Mouse (Mus musculus): ENCODE data around the gene Kif9. TPM values are rescaled to one million over a fixed set of nuclear protein-coding genes. Genes with fewer than 3 reads are reported as not detected.
A peak's percentile ranks its signal among the peaks of the same experiment; 100 is the strongest.

Kif9 gene
- polyA plus RNA-seq, 1 experiment from 2014 or later, result 1.6 TPM

GRCm38 (mm10) chr9:110530650-110531049 is 53.9 kb downstream of the Kif9 start:
- no peaks in the 10 kb centered on the region for H3K27me3 ChIP-seq
- H3K36me3 ChIP-seq, result peaks cover 6% of the 10 kb centered on the region; the same call in 1 of the 2 replicates
- no peak overlapping the region for H3K27ac ChIP-seq
- no peak overlapping the region for H3K9ac ChIP-seq (replicated peaks)
- H3K4me1 ChIP-seq (replicated peaks), result peaks cover 21% of the 10 kb centered on the region
- 75% methylated on average over 3 of the region's 3 CpGs for WGBS
- no peaks in the 10 kb centered on the region for H3K9me3 ChIP-seq
- no peak for ATAC-seq (ENCODE audit: insufficient number of reproducible peaks, insufficient read depth, low FRiP score, low TSS enrichment, low read depth)
- peak overlapping the region; percentile 83; the same call in 1 of the 2 replicates for H3K4me2 ChIP-seq
- no peak overlapping the region for H3K4me3 ChIP-seq (replicated peaks)

DNA sequence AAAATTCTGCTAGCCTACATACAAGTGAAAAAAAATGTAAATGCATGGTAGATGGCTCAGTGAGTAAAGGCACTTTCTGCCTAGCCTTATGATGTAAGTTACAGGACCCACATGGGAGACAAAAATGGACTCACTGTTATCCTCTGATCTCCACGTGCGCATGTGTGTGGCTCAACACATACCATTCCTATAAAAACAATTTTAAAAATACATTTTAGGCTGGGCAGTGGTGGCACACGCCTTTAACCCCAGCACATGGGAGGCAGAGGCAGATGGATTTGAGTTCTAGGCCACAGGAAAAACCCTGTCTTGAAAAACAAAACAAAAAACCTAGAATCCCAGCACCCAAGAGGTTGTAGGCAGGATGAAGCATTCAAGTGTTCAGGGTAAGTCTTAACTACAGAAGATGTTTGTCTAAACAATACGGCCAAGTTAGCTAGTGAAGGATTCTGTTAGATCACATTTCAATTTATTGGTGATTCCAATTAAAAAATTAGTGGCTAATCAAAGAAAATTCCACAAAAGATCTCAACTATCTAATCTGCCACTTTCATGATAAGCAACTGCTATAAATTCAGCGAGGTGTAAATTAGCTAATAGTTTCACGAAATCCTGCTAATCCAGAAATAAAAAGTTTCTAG is 54.5 kb downstream of the Kif9 start:
- Histone ChIP-seq H3K27me3 (no peaks in the 10 kb centered on the region), H3K4me3 (replicated peaks) (peak overlapping the region; percentile 98), H3K27ac (peak overlapping the region; percentile 100; the same call in 1 of the 2 replicates), H3K4me1 (replicated peaks) (peaks cover 21% of the 10 kb centered on the region), H3K9me3 (no peaks in the 10 kb centered on the region), H3K36me3 (peaks cover 12% of the 10 kb centered on the region; the same call in 1 of the 2 replicates), H3K9ac (replicated peaks) (no peak overlapping the region), H3K4me2 (peak overlapping the region; percentile 83)
- ATAC-seq (ENCODE audit: insufficient number of reproducible peaks, insufficient read depth, low FRiP score, low TSS enrichment, low read depth), result no peak
- WGBS, result 25% methylated on average over 6 of the region's 6 CpGs

GRCm38 (mm10) chr9:110531914-110532489 is 55.2 kb downstream of the Kif9 start:
- Histone ChIP-seq H3K36me3 (peaks cover 17% of the 10 kb centered on the region), H3K4me3 (replicated peaks) (peak overlapping the region; percentile 98), H3K4me2 (peak overlapping the region; percentile 83), H3K4me1 (replicated peaks) (peaks cover 21% of the 10 kb centered on the region), H3K27ac (peak overlapping the region; percentile 100), H3K9ac (replicated peaks) (peak overlapping the region; percentile 99), H3K27me3 (no peaks in the 10 kb centered on the region), H3K9me3 (no peaks in the 10 kb centered on the region)
- ATAC-seq (ENCODE audit: insufficient number of reproducible peaks, insufficient read depth, low FRiP score, low TSS enrichment, low read depth), result peak; percentile 99
- 0% methylated on average over 42 of the region's 53 CpGs for WGBS

GRCm38 (mm10) chr9:110532538-110533291 is 56.0 kb downstream of the Kif9 start, which contains the start of gene Setd2:
TSS of gene Setd2 (plus strand) at chr9:110532597.
- H3K4me2 ChIP-seq, result peak within 1 kb of the TSS; percentile 83
- peak within 1 kb of the TSS; percentile 100 for H3K27ac ChIP-seq
- H3K9ac ChIP-seq (replicated peaks), result peak within 1 kb of the TSS; percentile 99
- no peaks in the 10 kb centered on the region for H3K27me3 ChIP-seq
- WGBS, result under 1% methylated on average over 74 of the region's 109 CpGs
- H3K36me3 ChIP-seq, result peaks cover 17% of the 10 kb centered on the region
- H3K9me3 ChIP-seq, result no peaks in the 10 kb centered on the region
- ATAC-seq (ENCODE audit: insufficient number of reproducible peaks, insufficient read depth, low FRiP score, low TSS enrichment, low read depth), result no peak; the same call in none of the 2 replicates
- H3K4me3 ChIP-seq (replicated peaks), result peak within 1 kb of the TSS; percentile 98
- peaks cover 21% of the 10 kb centered on the region for H3K4me1 ChIP-seq (replicated peaks)

- H3K27me3 ChIP-seq, result no peaks in the 10 kb centered on the region
- H3K4me3 ChIP-seq (replicated peaks), result peak overlapping the region; percentile 98
- H3K4me2 ChIP-seq, result peak overlapping the region; percentile 83
- WGBS, result 43% methylated on average over 5 of the region's 5 CpGs
- H3K9ac ChIP-seq (replicated peaks), result peak overlapping the region; percentile 99
- H3K9me3 ChIP-seq, result no peaks in the 10 kb centered on the region
- H3K36me3 ChIP-seq, result peaks cover 21% of the 10 kb centered on the region
- H3K4me1 ChIP-seq (replicated peaks), result peaks cover 21% of the 10 kb centered on the region
- no peak for ATAC-seq (ENCODE audit: insufficient number of reproducible peaks, insufficient read depth, low FRiP score, low TSS enrichment, low read depth)
- no peak overlapping the region; the same call in 1 of the 2 replicates for H3K27ac ChIP-seq
Observed at GRCm38 (mm10) chr9:110533645-110534044, 56.9 kb downstream of the Kif9 start.

DNA sequence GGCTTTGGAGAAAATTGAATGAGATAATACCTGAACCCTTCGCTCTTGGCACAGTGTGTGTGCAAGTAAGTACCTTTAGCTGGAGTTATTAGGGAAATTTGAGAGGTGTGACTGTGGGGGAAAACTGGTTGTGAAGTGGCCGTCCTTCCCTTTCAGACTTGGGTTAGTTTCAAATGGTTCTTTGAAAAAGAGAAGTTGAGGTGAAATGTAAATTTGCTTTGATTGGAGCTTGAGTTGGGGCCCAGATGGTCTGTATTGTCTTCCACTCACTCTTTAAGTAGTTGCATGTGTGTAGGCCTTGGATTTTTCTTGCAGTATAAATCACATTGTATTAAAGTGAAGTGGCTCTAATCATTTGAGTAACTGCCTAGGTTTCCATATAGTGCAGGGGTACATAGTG is 58.4 kb downstream of the Kif9 start:
- peaks cover 24% of the 10 kb centered on the region for H3K36me3 ChIP-seq

GRCm38 (mm10) chr9:110536636-110537035 is 59.9 kb downstream of the Kif9 start:
- WGBS, result 93% methylated on average over 2 of the region's 2 CpGs
- Histone ChIP-seq H3K27me3 (no peaks in the 10 kb centered on the region), H3K27ac (no peak overlapping the region), H3K4me1 (replicated peaks) (peaks cover 18% of the 10 kb centered on the region), H3K4me2 (no peak overlapping the region), H3K9me3 (no peaks in the 10 kb centered on the region), H3K9ac (replicated peaks) (no peak overlapping the region), H3K36me3 (peaks cover 24% of the 10 kb centered on the region), H3K4me3 (replicated peaks) (no peak overlapping the region)
- no peak for ATAC-seq (ENCODE audit: insufficient number of reproducible peaks, insufficient read depth, low FRiP score, low TSS enrichment, low read depth)

More for the DNA sequence above, 58.4 kb downstream of the Kif9 start:
- ATAC-seq (ENCODE audit: insufficient number of reproducible peaks, insufficient read depth, low FRiP score, low TSS enrichment, low read depth), result no peak
- Histone ChIP-seq H3K27ac (no peak overlapping the region), H3K4me2 (peak overlapping the region; percentile 83), H3K9me3 (no peaks in the 10 kb centered on the region), H3K27me3 (no peaks in the 10 kb centered on the region), H3K9ac (replicated peaks) (no peak overlapping the region), H3K4me1 (replicated peaks) (peaks cover 21% of the 10 kb centered on the region), H3K4me3 (replicated peaks) (no peak overlapping the region)
- WGBS, result 73% methylated on average over 2 of the region's 2 CpGs

- no peak overlapping the region for H3K27ac ChIP-seq
- no peaks in the 10 kb centered on the region for H3K9me3 ChIP-seq
- H3K36me3 ChIP-seq, result peaks cover 29% of the 10 kb centered on the region
- no peaks in the 10 kb centered on the region for H3K27me3 ChIP-seq
- no peak overlapping the region for H3K4me2 ChIP-seq
- no peak overlapping the region for H3K4me3 ChIP-seq (replicated peaks)
- ATAC-seq (ENCODE audit: insufficient number of reproducible peaks, insufficient read depth, low FRiP score, low TSS enrichment, low read depth), result no peak
- no peak overlapping the region for H3K9ac ChIP-seq (replicated peaks)
- H3K4me1 ChIP-seq (replicated peaks), result peaks cover 18% of the 10 kb centered on the region
Observed at GRCm38 (mm10) chr9:110538511-110538910, 61.8 kb downstream of the Kif9 start.

- no peak overlapping the region for H3K4me2 ChIP-seq
- H3K9ac ChIP-seq (replicated peaks), result no peak overlapping the region
- WGBS, result 89% methylated on average over 4 of the region's 4 CpGs
- H3K27me3 ChIP-seq, result no peaks in the 10 kb centered on the region
- no peak for ATAC-seq (ENCODE audit: insufficient number of reproducible peaks, insufficient read depth, low FRiP score, low TSS enrichment, low read depth)
- no peak overlapping the region for H3K27ac ChIP-seq
- H3K9me3 ChIP-seq, result no peaks in the 10 kb centered on the region
- H3K4me3 ChIP-seq (replicated peaks), result no peak overlapping the region
- no peaks in the 10 kb centered on the region for H3K4me1 ChIP-seq (replicated peaks)
- H3K36me3 ChIP-seq, result peaks cover 12% of the 10 kb centered on the region; the same call in 1 of the 2 replicates
Observed at GRCm38 (mm10) chr9:110541988-110542387, 65.2 kb downstream of the Kif9 start.

- WGBS, result 98% methylated on average over 19 of the region's 19 CpGs
- Histone ChIP-seq H3K36me3 (peaks cover 63% of the 10 kb centered on the region), H3K4me1 (replicated peaks) (no peaks in the 10 kb centered on the region), H3K9me3 (no peaks in the 10 kb centered on the region), H3K9ac (replicated peaks) (no peak overlapping the region), H3K27me3 (no peaks in the 10 kb centered on the region), H3K4me3 (replicated peaks) (no peak overlapping the region), H3K4me2 (no peak overlapping the region), H3K27ac (no peak overlapping the region)
- ATAC-seq (ENCODE audit: insufficient number of reproducible peaks, insufficient read depth, low FRiP score, low TSS enrichment, low read depth), result no peak
Observed at GRCm38 (mm10) chr9:110548261-110548660, 71.5 kb downstream of the Kif9 start.

DNA sequence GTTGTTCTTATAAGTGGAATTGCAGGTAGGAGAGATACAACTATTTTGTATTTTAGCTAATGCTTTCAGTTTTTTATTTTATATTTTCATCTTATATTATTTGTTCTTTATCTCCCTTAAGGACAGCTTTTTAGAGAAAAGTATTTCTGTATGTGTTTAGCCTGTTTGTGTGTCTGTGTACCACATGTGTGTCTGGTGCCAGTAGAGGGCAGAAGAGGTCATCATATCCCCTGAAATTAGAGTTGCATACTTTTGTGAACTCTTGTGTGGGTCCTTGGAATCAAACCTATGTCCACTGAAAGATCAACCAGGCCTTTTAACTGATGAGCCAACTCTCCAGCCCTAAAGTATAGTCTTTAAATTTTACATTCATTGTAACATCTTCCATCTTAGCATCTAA is 91.6 kb downstream of the Kif9 start:
- Histone ChIP-seq H3K9me3 (no peaks in the 10 kb centered on the region), H3K27me3 (no peaks in the 10 kb centered on the region), H3K27ac (no peak overlapping the region), H3K4me3 (replicated peaks) (no peak overlapping the region), H3K9ac (replicated peaks) (no peak overlapping the region), H3K4me2 (no peak overlapping the region), H3K4me1 (replicated peaks) (no peaks in the 10 kb centered on the region), H3K36me3 (peaks cover 85% of the 10 kb centered on the region)
- ATAC-seq (ENCODE audit: insufficient number of reproducible peaks, insufficient read depth, low FRiP score, low TSS enrichment, low read depth), result no peak

Data from limb, embryonic 12.5 days (tissue).